Mouse (Mus musculus) hindbrain, embryonic 11.5 days (tissue): Measurements from ENCODE around the gene Pip4k2c. TPM values are rescaled to one million over a fixed set of nuclear protein-coding genes. Genes with fewer than 3 reads are reported as not detected.
A peak's percentile ranks its signal among the peaks of the same experiment; 100 is the strongest.

Source experiments
- ATAC-seq: fragments of 200-750 bp; cut with Nextera tagmentation; 2 replicates; pipeline ENCODE4 v1.8.0; 2017; ENCODE audit warnings: mild to moderate bottlenecking, moderate TSS enrichment, moderate library complexity; ENCODE audit not compliant: low FRiP score
- DNase-seq: peaks from one replicate; pipeline ENCODE4 v3.0.0-alpha.2; 2015; ENCODE audit warnings: low spot score
- H3K27ac ChIP-seq: fragments of 300-500 bp; sonication (generic); 2 replicates; pipeline ENCODE4 v1.5.1; 2014; ENCODE audit warnings: mild to moderate bottlenecking, low read depth, low read length
- H3K27me3 ChIP-seq: fragments of 300-500 bp; sonication (generic); 2 replicates; pipeline ENCODE4 v1.6.1; 2014; ENCODE audit warnings: mild to moderate bottlenecking, low read length, moderate library complexity, mixed read lengths; ENCODE audit not compliant: control insufficient read depth, insufficient read depth
- H3K36me3 ChIP-seq: fragments of 300-500 bp; sonication (generic); 2 replicates; pipeline ENCODE4 v1.6.1; 2014; ENCODE audit warnings: mild to moderate bottlenecking, low read length, moderate library complexity, mixed read lengths; ENCODE audit not compliant: control insufficient read depth, insufficient read depth
- H3K4me1 ChIP-seq: fragments of 300-500 bp; sonication (generic); replicated peaks from 2 replicates; pipeline ENCODE4 v1.6.1; 2014; ENCODE audit warnings: low read length, mixed read lengths; ENCODE audit not compliant: control insufficient read depth, insufficient read depth
- H3K4me2 ChIP-seq: fragments of 300-500 bp; sonication (generic); replicated peaks from 2 replicates; pipeline ENCODE4 v1.6.1; 2014; ENCODE audit warnings: mild to moderate bottlenecking, low read depth, low read length
- H3K4me3 ChIP-seq: fragments of 300-500 bp; sonication (generic); 2 replicates; pipeline ENCODE4 v1.5.1; 2014; ENCODE audit warnings: low read depth, low read length
- H3K9ac ChIP-seq: fragments of 300-500 bp; sonication (generic); 2 replicates; pipeline ENCODE4 v1.6.1; 2014; ENCODE audit warnings: low read depth, low read length
- H3K9me3 ChIP-seq: fragments of 300-500 bp; sonication (generic); 2 replicates; pipeline ENCODE4 v1.6.1; 2016; ENCODE audit warnings: low read length; ENCODE audit not compliant: control insufficient read depth
- WGBS: fragments of 180-500 bp; shearing (Covaris S2); extraction: QIAGEN DNeasy Blood & Tissue Kit; methylation state at CpG from one replicate; pipeline ENCODE4 v1.1.7; 2014; 5-methylcytosine and 5-hydroxymethylcytosine counted together
- polyA plus RNA-seq: library from polyadenylated mRNA; unstranded; fragments of >200 nt; fragmentation: Nextera tagmentation; extraction: Ambion mirVana; gene quantifications from 2 replicates; pipeline ENCODE4 v1.2.1, GENCODE M21; 2014

Gene Pip4k2c
- polyA plus RNA-seq, 1 experiment from 2014 or later, result 12.9 TPM

DNA sequence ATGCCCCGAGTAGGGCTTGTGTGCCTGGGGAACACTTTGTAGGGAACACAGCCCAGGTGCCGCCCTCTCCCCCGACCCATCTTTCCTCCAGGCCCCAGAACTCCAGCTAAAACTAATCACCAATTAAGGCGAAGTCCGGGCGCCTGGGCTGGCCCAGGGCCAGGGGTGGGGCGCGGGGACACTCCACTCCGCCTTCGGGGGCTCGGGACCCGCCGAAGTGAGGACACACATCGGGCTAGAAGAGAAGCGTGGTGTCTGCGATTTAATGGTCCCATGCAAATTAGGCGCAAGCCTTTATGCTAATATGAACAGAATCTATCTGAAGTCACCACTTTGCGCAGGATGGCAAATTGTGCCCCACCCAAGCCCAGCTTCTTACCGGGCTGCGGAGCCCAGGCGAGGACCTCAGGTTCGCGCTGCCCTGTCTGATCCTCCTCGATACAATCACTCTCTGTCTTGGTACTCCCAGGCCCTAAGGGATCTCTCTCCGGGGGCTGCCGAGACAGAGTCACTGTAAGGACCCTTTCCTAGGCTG, 22.2 kb downstream of the Pip4k2c start:
- peak; percentile 38; the same call in 1 of the 2 replicates for ATAC-seq
- WGBS, result under 1% methylated on average over 26 of the region's 26 CpGs
- peak overlapping the region; percentile 90 for H3K27ac ChIP-seq
- H3K4me1 ChIP-seq, result peaks cover 9% of the 10 kb centered on the region
- H3K4me3 ChIP-seq, result peak overlapping the region; percentile 77
- peak overlapping the region; percentile 99 for H3K4me2 ChIP-seq
- H3K36me3 ChIP-seq, result 0 out of 2 replicates have a peak, but pooled peaks cover 4% of the 10 kb centered on the region
- no peaks in the 10 kb centered on the region for H3K27me3 ChIP-seq
- peak overlapping the region; percentile 92 for H3K9ac ChIP-seq
- H3K9me3 ChIP-seq, result no peaks in the 10 kb centered on the region
- peak; percentile 60 for DNase-seq

GRCm38 (mm10) chr10:127188465-127189115, 22.8 kb downstream of the Pip4k2c start:
- Histone ChIP-seq H3K4me2 (peak overlapping the region; percentile 99), H3K36me3 (0 out of 2 replicates have a peak, but pooled peaks cover 4% of the 10 kb centered on the region), H3K4me3 (peak overlapping the region; percentile 77), H3K4me1 (peaks cover 9% of the 10 kb centered on the region), H3K27me3 (no peaks in the 10 kb centered on the region), H3K9ac (peak overlapping the region; percentile 92), H3K9me3 (no peaks in the 10 kb centered on the region), H3K27ac (peak overlapping the region; percentile 90)
- ATAC-seq, result peak; percentile 87
- DNase-seq, result peak; percentile 89
- WGBS, result under 1% methylated on average over 28 of the region's 46 CpGs

- DNase-seq (no peak), ATAC-seq (peak; percentile 20; the same call in 1 of the 2 replicates)
- Histone ChIP-seq H3K9ac (peak overlapping the region; percentile 92), H3K4me1 (peaks cover 9% of the 10 kb centered on the region), H3K4me2 (peak overlapping the region; percentile 99), H3K9me3 (no peaks in the 10 kb centered on the region), H3K27ac (peak overlapping the region; percentile 90), H3K36me3 (0 out of 2 replicates have a peak, but pooled peaks cover 4% of the 10 kb centered on the region), H3K4me3 (peak overlapping the region; percentile 77), H3K27me3 (no peaks in the 10 kb centered on the region)
- under 1% methylated on average over 11 of the region's 21 CpGs for WGBS
These were observed 23.3 kb downstream of the Pip4k2c start for GRCm38 (mm10) chr10:127188079-127188453.

- Histone ChIP-seq H3K4me3 (peak overlapping the region; percentile 77), H3K27me3 (no peaks in the 10 kb centered on the region), H3K9me3 (no peaks in the 10 kb centered on the region), H3K9ac (peak overlapping the region; percentile 92), H3K27ac (peak overlapping the region; percentile 90), H3K4me2 (peak overlapping the region; percentile 99), H3K36me3 (0 out of 2 replicates have a peak, but pooled peaks cover 3% of the 10 kb centered on the region), H3K4me1 (peaks cover 9% of the 10 kb centered on the region)
- DNase-seq (no peak), ATAC-seq (0 out of 2 replicates have a peak, but pooled peaks have one; percentile 13)
- WGBS, result 40% methylated on average over 10 of the region's 10 CpGs
These were observed 23.9 kb downstream of the Pip4k2c start for GRCm38 (mm10) chr10:127187371-127188078.

GRCm38 (mm10) chr10:127186451-127186850, 24.9 kb downstream of the Pip4k2c start:
- no peaks in the 10 kb centered on the region for H3K9me3 ChIP-seq

GRCm38 (mm10) chr10:127185506-127185905, 25.9 kb downstream of the Pip4k2c start:
- no peak overlapping the region for H3K4me2 ChIP-seq
- H3K27me3 ChIP-seq, result peaks cover 8% of the 10 kb centered on the region; the same call in 1 of the 2 replicates
- peaks cover 9% of the 10 kb centered on the region for H3K4me1 ChIP-seq
- 82% methylated on average over 15 of the region's 15 CpGs for WGBS
- no peak overlapping the region for H3K27ac ChIP-seq
- no peak overlapping the region for H3K4me3 ChIP-seq
- no peak overlapping the region for H3K9ac ChIP-seq
- ATAC-seq (no peak), DNase-seq (no peak)
- H3K9me3 ChIP-seq, result no peaks in the 10 kb centered on the region
- H3K36me3 ChIP-seq, result 0 out of 2 replicates have a peak, but pooled peaks cover 2% of the 10 kb centered on the region

More at GRCm38 (mm10) chr10:127186451-127186850, 24.9 kb downstream of the Pip4k2c start:
- DNase-seq, result no peak
- WGBS, result 75% methylated on average over 1 of the region's 1 CpGs
- H3K9ac ChIP-seq, result no peak overlapping the region
- H3K36me3 ChIP-seq, result 0 out of 2 replicates have a peak, but pooled peaks cover 2% of the 10 kb centered on the region
- no peak for ATAC-seq
- peaks cover 9% of the 10 kb centered on the region for H3K4me1 ChIP-seq
- H3K4me3 ChIP-seq, result no peak overlapping the region
- H3K27me3 ChIP-seq, result no peaks in the 10 kb centered on the region; the same call in 1 of the 2 replicates
- no peak overlapping the region for H3K27ac ChIP-seq
- H3K4me2 ChIP-seq, result no peak overlapping the region

GRCm38 (mm10) chr10:127185101-127185500, 26.3 kb downstream of the Pip4k2c start:
- 71% methylated on average over 9 of the region's 9 CpGs for WGBS
- no peak overlapping the region for H3K9ac ChIP-seq
- peaks cover 10% of the 10 kb centered on the region for H3K4me1 ChIP-seq
- H3K36me3 ChIP-seq, result 0 out of 2 replicates have a peak, but pooled peaks cover 2% of the 10 kb centered on the region
- no peak overlapping the region for H3K4me3 ChIP-seq
- no peaks in the 10 kb centered on the region for H3K9me3 ChIP-seq
- no peak for DNase-seq
- no peak for ATAC-seq
- no peak overlapping the region for H3K4me2 ChIP-seq
- no peak overlapping the region for H3K27ac ChIP-seq
- H3K27me3 ChIP-seq, result peaks cover 12% of the 10 kb centered on the region

DNA sequence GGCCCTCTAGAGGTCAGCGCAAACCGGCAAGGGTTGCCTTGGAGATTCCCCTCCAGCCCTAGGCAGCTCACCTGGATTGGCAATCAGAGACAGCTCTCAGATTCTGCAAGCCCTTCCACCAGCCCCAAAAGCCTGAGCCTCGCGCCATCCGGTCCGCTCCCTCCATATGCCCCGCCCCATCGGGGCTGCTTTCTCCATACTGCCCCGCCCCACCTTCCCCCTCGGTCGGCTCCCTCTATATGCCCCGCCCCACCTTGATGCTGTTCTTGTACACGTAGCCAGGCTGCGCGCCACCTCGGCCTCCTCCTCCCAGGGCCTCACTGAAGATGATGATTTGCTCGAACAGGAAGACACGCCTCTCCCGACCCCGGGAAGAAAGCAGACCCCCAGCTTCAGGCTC, 27.6 kb downstream of the Pip4k2c start:
- Histone ChIP-seq H3K27ac (no peak overlapping the region), H3K36me3 (0 out of 2 replicates have a peak, but pooled peaks cover 2% of the 10 kb centered on the region), H3K4me2 (no peak overlapping the region; the same call in 1 of the 2 replicates), H3K4me3 (no peak overlapping the region), H3K9ac (no peak overlapping the region), H3K4me1 (peaks cover 5% of the 10 kb centered on the region), H3K9me3 (no peaks in the 10 kb centered on the region), H3K27me3 (peaks cover 26% of the 10 kb centered on the region)
- no peak for ATAC-seq
- no peak for DNase-seq
- 22% methylated on average over 20 of the region's 20 CpGs for WGBS
